Mouse (Mus musculus): ENCODE measurements around the gene Magix.
"Not testable (repeated sequence)": the region's sequence is repeated elsewhere in the genome, so short reads cannot be mapped to it uniquely, and the experiment has no call there.

The Magix gene

DNA sequence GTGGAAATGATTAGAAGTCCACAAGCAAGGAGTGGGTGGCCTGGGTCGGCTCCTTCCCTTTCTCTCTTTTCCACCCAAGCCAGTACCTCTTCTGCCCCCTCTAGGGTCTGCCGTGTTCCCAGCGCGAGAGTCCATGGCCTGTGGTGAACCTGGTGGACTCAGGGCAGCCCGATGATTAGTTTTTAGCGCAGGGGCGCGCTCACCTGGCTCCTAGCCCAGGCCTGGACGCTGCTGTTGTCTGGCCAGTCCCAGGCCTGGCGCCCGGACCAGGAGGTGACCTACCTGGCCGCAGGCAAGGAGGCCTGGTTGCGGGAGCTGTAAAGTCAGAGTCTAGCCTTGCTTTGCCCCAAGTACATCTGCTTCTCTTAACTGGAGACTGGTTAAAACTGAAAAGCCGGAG, at the start of gene Magix:
Gene Magix (minus strand): TSS at position 388 of the 400 bp plus-strand sequence.
- peak; percentile 66 to 67 for DNase-seq

DNA sequence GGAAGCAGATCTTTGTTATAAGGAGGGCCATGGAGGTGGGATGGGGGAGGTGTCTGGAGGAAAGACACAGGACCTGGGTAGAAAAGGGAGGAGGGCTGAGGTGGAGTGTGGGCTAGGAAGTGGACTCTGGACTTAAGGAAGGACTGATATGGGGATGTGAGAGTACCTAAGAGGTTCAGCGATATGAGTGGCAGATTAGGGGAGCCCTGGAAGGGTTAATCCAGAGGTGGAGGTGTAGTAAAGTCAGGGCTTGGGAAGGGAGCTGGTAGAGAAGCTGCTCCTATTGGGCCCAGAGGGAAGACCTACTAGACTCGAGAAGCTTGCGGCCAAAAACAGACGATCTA, 47.8 kb upstream of the Magix start:
- DNase-seq: no peak

DNA sequence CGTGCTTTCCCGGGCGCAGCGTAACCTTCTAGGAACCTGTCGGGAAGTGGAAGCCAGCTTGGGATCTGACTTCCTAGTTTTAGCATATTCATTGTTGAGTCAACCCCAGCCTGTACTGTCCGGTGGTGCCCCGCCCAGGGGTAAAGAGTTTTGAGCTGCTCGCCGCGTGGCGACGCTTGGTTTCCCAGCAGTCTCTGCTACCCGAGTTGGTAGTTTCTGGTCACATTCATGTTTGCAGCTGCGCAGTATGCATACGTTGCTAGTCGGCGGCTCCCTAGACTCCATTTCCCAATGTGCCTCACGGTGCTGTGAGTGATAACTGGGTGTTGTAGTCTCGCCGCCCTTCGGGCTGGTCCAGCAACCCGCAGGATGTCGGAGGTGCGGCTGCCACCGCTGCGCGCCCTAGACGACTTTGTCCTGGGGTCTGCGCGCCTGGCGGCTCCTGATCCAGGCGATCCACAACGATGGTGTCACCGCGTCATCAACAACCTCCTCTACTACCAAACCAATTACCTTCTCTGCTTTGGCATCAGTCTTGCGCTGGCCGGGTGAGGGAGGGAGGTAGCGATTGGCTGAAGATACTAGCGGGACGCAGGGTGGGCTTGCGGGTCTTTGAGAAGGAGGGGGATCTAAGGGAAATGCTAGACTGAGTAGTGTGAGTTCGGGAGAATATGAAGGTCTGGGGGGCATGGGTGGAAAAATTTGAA, 47.3 kb upstream of the Magix start, which contains the start of gene Praf2:
Gene Praf2 (plus strand): TSS at position 225 of the 707 bp plus-strand sequence.
- peak; percentile 82 to 83 for DNase-seq

DNA sequence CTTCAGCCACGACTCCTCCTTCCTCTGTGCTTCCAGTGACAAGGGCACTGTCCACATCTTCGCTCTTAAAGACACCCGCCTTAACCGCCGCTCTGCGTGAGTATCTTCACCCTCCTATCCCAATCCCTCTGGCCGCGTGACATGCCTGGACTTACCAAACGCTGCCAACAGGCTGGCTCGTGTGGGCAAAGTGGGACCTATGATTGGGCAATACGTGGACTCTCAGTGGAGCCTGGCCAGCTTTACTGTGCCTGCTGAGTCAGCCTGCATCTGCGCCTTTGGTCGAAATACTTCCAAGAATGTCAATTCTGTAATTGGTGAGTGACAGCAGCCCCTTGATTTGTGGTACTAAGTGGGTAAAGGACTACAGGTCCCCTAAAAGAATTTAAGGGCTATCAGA, 46.1 kb upstream of the Magix start:
- DNase-seq: no peak

DNA sequence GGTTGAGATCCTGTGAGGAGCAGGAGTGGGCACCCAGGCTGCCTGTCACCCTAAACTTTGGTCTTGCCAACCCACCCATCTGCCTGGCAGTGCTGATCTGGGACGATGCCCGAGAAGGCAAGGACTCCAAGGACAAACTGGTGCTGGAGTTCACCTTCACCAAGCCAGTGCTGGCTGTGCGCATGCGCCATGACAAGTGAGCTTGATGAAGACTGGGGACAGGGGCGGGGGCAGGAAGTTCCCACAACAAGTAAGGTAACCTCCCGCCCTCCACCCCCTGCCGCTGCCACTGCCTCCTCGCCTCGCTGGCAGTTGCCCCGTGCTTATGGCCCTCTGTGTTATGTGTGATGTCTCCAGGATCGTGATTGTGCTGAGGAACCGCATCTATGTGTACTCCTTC, 44.8 kb upstream of the Magix start:
- DNase-seq: no peak

DNA sequence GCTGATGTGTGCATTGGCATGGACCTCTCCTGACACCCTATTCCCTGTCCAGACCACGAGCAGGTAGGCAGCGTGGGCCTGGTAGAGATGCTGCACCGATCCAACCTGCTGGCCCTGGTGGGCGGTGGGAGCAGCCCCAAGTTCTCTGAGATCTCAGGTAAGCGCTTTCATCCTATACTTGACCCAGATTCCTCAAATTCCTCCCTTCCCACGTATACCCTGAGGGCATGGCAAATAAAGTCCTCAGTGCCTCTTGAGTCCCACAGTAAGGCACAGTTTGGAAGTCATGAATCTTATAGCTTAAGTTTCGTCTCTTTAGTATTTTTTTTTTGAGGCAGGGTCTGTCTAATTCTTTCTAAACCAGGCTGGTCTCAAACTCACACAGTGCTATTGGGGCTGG, 43.1 kb upstream of the Magix start:
- no peak for DNase-seq

DNA sequence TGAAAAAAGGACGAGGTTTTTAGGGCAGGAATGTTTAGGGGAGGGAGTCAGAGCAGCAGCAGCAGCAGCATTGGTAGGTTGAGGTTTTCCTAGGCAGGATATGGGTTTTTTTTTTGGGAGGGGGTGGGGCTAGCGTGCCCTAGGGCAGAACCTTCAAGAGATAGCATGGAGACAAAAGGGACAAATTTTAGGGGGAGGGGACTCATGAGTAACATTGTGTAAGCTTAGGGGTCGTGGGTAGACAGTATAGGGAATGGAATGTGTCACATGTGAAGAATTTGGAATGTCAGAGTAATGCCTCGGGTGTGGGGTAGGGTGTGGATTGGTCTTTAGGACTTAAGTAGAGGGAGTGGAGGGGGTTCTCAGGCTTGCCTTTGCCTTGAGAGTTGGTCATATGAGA, 41.6 kb upstream of the Magix start:
- no peak for DNase-seq

DNA sequence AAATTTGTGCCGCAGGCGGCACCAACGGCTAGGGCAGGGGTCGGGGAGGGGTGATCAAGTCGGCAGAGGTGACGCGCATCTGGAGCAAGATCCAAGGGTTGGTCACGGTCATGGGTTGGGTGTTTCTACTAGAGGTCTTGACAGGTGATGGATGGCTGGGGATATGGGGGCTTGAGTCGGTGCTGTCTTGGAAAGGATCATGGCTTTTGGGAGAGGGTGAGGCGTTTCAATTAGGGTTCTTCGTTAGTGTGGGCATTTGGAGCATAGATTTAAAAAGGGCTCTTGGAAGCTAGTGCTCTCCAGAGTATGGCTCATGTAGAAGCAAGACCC, 41.2 kb upstream of the Magix start:
- no peak for DNase-seq

DNA sequence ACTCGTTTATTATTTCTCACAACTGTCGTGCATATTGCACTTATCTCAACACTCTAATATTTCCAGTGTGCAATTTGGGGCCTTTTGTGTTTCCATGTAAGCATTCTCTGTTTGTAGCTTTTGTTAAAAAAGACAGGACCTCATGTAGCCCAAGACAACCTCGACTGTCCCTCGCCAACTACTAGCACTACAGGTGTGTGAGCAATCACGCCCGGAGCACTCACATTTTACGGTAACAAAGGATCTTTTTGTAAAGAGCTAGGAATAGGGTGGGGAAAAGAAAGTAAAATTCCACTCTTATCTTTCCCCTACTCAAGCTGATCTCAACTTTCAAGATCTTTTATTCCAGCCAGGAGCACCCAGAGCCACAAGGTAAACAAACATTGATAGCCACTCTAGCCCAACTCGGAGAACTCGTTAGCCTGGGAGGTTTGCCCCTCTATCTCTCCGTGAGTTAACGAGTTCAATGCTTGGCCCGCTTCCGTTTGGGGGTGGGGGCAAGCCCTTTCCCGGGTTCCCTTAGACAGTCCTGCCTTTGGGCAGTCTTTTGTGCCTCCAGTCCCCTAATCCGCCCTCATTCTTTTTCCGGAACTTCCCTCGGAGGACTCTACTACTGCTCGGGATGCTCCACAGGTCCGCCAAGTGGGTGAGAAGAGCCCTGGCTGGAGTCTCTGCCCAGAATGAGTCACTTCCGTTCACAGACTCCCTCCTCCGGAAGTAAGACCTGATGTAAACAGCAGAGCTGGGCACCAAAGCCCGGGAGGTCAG, 40.6 kb upstream of the Magix start, which contains the start of gene Gm45208:
Gene Gm45208 (plus strand): TSS at position 732 of the 768 bp plus-strand sequence.
- DNase-seq: peak; percentile 71 to 74

DNA sequence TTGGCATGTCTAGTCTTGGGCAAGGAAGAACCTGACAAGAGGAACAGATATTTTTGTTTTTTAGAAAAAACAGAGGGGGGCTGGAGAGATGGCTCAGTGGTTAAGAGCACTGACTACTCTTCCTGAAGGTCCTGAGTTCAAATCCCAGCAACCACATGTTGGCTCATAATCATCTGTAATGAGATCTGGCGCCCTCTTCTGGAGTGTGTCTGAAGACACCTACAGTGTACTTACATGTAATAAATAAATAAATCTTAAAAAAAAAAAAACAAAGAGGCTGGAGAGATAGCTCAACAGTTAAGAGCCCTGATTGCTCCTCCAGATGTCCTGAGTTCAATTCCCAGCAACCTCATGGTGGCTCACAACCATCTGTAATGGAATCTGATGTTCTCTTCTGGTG, 35.0 kb upstream of the Magix start:
- not testable (repeated sequence) for DNase-seq

DNA sequence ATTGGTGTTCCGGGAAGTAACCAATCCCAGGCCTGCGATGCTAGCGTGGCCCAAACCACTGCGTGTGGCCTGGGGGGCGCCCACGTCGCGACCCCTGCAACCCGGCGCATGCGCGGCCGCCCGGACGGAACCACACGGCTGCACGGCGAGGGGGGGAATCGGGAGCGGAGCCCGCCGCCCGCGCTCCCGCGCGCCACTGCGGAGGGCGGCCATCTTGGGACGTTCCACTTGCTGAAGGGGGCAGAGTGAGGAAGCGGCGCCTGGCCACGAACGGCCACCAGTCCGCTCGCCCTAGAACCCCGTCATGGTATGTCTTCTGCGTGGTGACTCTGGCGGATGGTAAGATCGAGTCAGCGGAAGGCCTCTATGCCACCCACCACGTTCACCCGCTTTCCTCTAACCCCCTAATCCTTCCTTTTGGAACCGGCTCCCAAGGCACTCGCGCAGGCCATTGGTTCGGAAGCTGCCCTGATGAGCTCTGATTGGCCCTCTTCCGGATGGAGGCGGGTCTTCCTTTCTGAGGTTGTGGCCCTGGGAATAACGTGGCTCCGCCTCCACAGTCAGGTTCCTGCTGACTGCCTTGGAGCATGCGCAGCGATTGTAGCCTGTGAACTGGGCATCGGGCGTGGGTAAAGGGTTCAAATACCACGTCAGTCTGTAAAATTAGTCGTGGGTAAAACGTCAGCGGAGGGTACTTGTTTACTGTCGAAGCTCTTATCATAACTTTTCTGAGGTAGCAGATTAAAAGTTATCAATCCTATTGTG, 33.3 kb upstream of the Magix start, which contains the start of gene Wdr45:
Gene Wdr45 (plus strand): TSS at position 199 of the 765 bp plus-strand sequence.
- DNase-seq: peak; percentile 95 to 97

DNA sequence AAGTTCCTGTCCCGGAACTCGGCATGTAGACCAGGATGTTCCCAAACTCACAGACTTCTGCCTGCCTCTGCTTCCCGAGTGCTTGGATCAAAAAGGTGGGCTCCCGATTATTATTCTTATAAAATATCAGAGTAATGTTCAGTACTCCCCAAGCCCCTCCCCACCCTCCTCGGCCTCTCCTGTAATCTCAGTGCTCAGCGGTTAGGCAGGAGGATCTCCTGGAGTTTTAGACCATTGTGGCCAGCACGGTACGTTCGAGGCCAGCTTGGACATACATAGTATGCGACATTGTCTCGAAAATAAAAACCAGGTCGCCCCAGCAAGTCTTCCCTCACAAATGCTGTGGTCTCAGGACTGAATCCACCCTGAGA, 32.7 kb upstream of the Magix start:
- not testable (repeated sequence) for DNase-seq

DNA sequence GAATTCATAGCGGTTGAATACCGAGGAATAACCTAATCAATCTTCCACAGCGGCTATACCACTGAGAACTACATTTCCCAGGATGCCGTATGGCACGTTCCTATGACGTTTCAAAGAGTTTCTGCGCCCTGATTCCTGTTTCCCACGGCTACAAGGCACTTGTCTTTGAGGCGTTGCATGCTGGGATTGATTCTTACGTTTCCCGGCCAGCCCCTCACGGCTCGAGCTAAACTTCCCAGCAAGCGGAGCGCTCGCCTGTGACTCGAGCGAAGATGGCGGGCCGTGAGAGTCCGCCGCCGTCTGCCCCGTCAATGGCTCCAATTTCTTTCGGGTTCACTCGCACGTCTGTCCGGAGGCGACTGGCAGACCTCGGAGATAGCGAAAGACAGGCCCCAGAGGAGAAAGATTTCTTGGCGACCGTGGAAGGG, 15.9 kb upstream of the Magix start, which contains the start of gene Gpkow:
Gene Gpkow (plus strand): TSS at position 178 of the 428 bp plus-strand sequence.
- peak; percentile 85 to 90 for DNase-seq

DNA sequence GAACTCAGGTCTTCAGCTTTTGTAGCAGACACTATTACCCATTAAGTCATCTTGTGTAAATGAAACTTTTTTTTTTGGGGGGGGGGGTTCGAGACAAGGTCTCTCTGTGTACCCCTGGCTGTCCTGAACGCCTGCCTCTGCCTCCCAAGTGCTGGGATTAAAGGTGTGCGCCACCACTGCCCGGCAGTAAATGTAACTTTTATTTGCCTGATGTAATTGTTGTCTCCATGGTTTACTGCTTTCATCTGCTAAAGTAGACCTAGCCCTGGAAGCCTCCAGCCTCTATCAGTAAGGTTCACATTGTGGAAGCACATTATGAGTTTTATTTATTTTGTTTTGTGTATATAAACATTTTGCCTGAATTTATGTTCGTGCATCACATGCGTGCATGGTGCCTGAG, 15.5 kb upstream of the Magix start:
- no peak for DNase-seq

DNA sequence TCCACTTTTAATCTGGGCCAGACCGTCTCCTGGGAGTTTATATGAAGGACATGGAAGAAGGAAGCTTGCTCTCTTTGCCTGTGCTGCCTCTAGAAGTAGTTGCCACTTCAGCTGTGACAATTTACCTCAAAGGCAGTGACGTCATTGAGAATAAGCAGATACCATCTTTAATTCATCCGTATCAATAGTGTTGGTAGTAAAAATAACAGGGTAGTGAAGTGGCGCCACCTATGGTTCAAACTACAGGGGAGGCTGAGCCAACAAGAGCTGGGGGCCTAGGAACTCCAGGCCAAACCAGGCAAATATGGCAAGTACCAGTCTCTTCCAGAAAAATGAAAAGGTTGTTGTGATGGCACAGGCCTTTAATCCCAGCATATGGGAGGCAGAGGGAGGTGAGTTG, 11.8 kb upstream of the Magix start:
- DNase-seq: peak in 1 of 2 experiments; percentile 45

DNA sequence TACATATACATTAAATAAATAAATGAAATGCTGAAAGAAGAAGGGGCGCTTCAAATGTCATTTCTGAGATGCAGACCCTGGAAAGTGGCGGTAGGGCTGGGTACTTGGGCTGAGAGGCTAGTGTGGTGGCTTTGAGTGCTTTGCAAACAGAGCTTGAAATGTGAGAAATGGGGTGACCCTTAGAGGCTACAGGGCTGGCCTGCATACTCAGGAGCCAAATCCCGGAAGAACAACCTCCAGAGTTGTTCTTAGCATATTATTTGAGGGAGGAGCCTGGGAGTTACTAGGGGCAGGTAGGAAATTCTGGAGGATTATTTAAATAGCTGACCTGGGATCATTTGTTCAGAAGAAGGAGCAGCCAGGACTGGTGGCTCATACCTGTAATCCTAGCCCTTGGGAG, 9.4 kb upstream of the Magix start:
- DNase-seq: no peak

DNA sequence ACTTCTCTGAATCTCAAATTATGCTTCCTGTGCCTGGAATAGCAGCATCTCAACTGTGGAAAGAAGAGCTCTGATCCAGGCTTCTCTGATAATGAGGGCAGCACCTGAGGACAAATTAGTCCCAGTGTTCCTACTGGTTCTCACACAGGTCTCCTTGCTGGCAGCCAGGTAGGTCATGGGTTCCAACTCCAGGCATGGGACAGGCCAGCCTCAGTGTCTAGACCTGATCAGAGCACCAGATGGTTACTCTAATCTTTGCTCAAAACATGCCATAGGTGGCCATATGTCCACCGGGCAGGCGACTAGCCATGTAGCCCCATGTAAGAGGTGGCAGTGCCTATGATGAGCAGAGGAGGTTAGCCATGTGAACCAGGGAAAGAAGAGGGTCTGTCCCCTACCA, 7.3 kb upstream of the Magix start:
- no peak for DNase-seq

DNA sequence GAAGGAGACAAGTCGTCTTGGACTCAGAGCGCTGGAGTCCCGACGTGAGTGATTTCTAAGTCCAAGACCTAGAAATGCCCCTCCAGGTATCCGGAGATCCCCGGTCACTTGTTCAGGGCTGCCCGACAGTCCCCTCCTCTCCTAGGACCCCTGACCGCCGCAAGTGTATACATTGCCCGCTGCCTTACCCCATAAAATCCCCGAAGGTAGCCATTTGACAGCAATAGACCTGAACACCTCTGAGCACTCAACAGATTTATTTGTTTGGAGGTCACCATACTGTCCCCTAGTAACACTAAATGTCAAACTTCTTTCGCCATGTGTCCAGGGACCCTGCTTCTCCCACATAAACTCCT, 1.0 kb downstream of the Magix start:
- DNase-seq: no peak

DNA sequence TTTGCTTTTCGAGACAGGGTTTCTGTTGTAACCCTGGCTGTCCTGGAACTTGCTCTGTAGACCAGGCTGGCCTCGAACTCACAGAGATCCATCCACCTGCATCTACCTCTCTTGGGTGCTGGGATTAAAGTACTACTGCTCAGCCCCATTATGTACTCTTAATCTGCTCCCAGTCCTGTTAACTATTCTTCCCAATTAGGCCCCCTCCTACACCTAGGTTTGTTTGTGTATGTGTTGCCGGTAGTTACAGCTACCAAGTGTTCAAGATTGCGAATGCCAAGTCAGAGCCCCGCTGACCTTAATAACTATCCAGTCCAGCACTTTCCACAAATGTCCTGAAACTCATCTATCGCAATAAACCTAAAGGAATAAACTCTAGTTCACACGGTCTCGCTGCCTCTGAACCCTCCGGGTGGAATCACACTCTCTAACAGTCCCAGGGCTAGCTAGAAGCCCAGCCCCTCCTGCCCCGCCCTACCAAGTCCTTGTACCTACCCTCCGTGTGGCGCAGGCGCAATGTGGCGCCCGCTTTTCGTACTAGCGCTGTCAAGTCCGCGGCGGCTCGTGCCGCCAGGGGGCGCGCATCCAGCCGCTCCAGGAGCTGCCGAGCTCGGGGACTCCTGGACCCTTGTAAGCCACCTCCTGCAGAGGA, 1.5 kb downstream of the Magix start:
- DNase-seq: peak; percentile 95

DNA sequence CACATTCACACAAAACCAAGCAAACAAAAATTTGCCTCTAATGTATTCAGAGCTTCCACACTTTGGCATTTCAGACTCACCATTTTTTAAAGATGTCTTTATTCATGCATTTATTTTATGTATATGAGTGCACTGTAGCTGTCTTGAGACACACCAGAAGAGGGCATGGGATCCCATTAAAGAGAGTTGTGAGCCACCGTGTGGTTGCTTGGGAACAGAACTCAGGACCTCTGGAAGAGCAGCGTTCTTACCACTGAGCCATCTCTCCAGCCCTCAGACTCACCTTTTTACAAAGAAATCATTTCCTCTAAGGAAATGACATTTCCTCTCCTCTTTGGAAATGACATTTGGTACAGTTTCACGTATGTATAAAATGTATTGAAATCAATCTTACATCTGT, 2.1 kb downstream of the Magix start:
- no peak for DNase-seq

DNA sequence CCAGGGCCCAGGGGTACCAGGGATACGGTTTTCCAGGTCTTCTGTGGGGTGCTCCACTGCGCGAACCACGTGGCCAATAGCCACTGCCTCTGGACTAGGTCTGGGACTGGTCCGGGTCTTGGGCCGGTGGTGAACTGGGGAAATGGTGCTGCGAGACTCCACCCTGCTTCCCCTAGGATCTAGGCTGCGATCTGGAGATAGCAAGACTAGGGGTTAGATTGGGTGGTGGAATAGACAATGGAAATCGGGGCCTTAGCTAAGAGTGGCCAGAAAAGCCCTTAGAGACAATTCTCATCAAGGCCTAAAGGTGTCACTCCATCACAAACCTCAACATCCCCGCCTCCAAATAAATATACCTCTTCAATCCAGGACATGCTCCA, 6.1 kb downstream of the Magix start:
- DNase-seq: no peak

DNA sequence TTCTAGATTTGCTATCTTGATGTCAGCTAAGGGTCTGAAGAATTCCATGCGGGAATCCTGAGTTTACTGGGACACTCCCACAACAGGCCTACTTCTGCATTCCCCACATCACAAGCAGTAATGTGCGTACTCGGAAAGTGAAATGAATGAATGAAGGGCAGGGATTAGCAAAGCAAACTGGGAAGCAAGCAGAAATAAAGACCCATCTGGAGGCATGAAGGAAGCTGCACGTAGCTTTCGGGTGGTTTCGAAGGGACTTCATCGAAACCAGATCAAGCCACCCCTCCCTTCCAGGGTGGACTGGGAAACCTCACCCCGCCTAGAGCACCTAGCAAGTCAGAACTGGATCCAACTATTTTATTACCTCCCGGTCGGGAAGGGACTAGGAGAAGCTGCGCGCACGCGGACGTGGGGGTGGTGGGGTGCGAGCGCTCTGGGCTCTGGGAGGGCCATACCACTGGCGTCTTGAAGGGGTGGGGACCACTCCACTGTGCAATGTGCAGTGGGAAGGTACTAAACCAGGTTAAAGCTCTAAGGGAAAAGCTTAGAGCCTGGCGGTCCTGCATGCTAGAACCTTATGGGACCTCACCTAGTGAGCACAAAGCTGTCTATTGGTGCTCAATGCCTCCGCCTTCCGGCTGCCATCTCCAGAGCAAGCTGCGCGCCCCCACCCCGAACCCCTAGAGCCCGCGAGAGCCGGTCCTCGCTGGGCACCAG, 6.6 kb downstream of the Magix start:
- peak in 1 of 2 experiments; percentile 16 for DNase-seq
